Mouse (Mus musculus) Muller cell, postnatal 12 days (primary cell): Measurements from ENCODE around the gene Cbfb.
A peak's percentile ranks its signal among the peaks of the same experiment; 100 is the strongest.
"Not testable (repeated sequence)": the region's sequence is repeated elsewhere in the genome, so short reads cannot be mapped to it uniquely, and the experiment has no call there.

Source experiments
- DNase-seq: peaks from one replicate; pipeline ENCODE4 v3.0.0-alpha.2; 2015; ENCODE audit errors: inconsistent ontology term

Gene Cbfb

GRCm38 (mm10) chr8:105170381-105171115 lies at the start of gene Cbfb:
Gene Cbfb (plus strand): TSS chr8:105170674.
- peak; percentile 100 for DNase-seq

GRCm38 (mm10) chr8:105129864-105130263 lies 40.6 kb upstream of the Cbfb start:
- DNase-seq, result no peak

- no peak for DNase-seq
Observed at GRCm38 (mm10) chr8:105131509-105131908, 39.0 kb upstream of the Cbfb start, which contains the start of gene Ces4a. Gene Ces4a (plus strand): TSS chr8:105131800.

- DNase-seq, result peak; percentile 39
Observed at GRCm38 (mm10) chr8:105138423-105138822, 32.1 kb upstream of the Cbfb start.

- no peak for DNase-seq
Observed at GRCm38 (mm10) chr8:105142395-105142794, 28.1 kb upstream of the Cbfb start.

GRCm38 (mm10) chr8:105151654-105152053 lies 18.8 kb upstream of the Cbfb start:
- no peak for DNase-seq

- DNase-seq, result peak; percentile 94
Observed at GRCm38 (mm10) chr8:105152623-105153398, 17.7 kb upstream of the Cbfb start.

- no peak for DNase-seq
Observed at GRCm38 (mm10) chr8:105154316-105154715, 16.2 kb upstream of the Cbfb start.

- DNase-seq, result no peak
Observed at GRCm38 (mm10) chr8:105155091-105155745, 15.3 kb upstream of the Cbfb start.

- no peak for DNase-seq
Observed at GRCm38 (mm10) chr8:105157555-105157954, 12.9 kb upstream of the Cbfb start.

GRCm38 (mm10) chr8:105158084-105158483 lies 12.4 kb upstream of the Cbfb start:
- DNase-seq, result no peak

- no peak for DNase-seq
Observed at GRCm38 (mm10) chr8:105161121-105161652, 9.3 kb upstream of the Cbfb start.

- no peak for DNase-seq
Observed at GRCm38 (mm10) chr8:105164272-105164902, 6.1 kb upstream of the Cbfb start.

GRCm38 (mm10) chr8:105165191-105165590 lies 5.3 kb upstream of the Cbfb start:
- no peak for DNase-seq

- no peak for DNase-seq
Observed at GRCm38 (mm10) chr8:105167116-105167515, 3.4 kb upstream of the Cbfb start.

GRCm38 (mm10) chr8:105169582-105169981 lies 892 bp upstream of the Cbfb start:
- DNase-seq, result no peak

- DNase-seq, result no peak
Observed at GRCm38 (mm10) chr8:105170041-105170380, 463 bp upstream of the Cbfb start.

GRCm38 (mm10) chr8:105171116-105172002 lies 885 bp downstream of the Cbfb start:
- peak; percentile 76 for DNase-seq

GRCm38 (mm10) chr8:105172003-105172362 lies 1.5 kb downstream of the Cbfb start:
- DNase-seq, result peak; percentile 16

GRCm38 (mm10) chr8:105175287-105175686 lies 4.8 kb downstream of the Cbfb start:
- DNase-seq, result not testable (repeated sequence)
